8 mouse cellular contexts compared by ENCODE assay signal in the genomic region with DNA sequence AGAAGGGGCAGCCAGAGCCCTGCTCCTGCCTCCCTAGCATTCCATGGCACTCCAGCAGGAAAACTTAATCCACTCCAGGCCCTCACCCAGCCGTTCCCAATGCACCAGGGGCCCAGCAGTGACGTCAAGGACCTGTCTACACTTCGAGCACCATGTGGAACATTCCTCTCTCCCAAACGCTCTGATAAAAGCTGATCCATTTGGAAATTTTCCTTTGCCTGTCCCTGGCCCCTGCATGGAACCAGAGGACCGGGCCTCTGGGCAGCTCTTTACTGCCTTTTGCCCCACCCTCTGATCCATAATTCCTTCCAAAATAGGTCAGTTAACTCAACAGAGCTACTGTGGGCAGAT. TPM values are rescaled to one million over a fixed set of nuclear protein-coding genes. Genes with fewer than 3 reads are reported as not detected.
DNase-seq lines count a peak whose midpoint lies in the region; ATAC-seq and TF ChIP-seq lines count a peak whose summit lies in the region.

No protein-coding gene starts in this region.

- H3K9ac ChIP-seq in forebrain, embryonic 14.5 days (ENCODE audit: low read length), result no peak overlapping the region
- no peak overlapping the region for H3K9ac ChIP-seq in heart, embryonic 15.5 days
- no peak overlapping the region for H3K9ac ChIP-seq in liver, embryonic 16.5 days (ENCODE audit: low read depth, low read length)

- H3K27me3 ChIP-seq in forebrain, embryonic 10.5 days (ENCODE audit: poor library complexity, severe bottlenecking), result no peaks in the 10 kb centered on the region
- H3K27me3 ChIP-seq in forebrain, embryonic 14.5 days (replicated peaks; ENCODE audit: control insufficient read depth, insufficient read depth, low read length), result no peaks in the 10 kb centered on the region
- H3K27me3 ChIP-seq in heart, embryonic 15.5 days, result no peaks in the 10 kb centered on the region
- no peaks in the 10 kb centered on the region for H3K27me3 ChIP-seq in liver, embryonic 16.5 days (ENCODE audit: control insufficient read depth, insufficient read depth, low read depth, low read length)

- no peak for ATAC-seq in forebrain, embryonic 14.5 days
- peak; percentile 47 for ATAC-seq in heart, embryonic 15.5 days (replicated peaks; ENCODE audit: insufficient number of reproducible peaks, insufficient read depth, low FRiP score, low read depth)
- ATAC-seq in liver, embryonic 16.5 days (ENCODE audit: low read depth), result no peak

- 0 out of 2 replicates have a peak overlapping the region, but pooled peaks have one; percentile 87 for H3K27ac ChIP-seq in forebrain, embryonic 10.5 days
- no peak overlapping the region for H3K27ac ChIP-seq in forebrain, embryonic 14.5 days (ENCODE audit: low read depth, low read length)
- H3K27ac ChIP-seq in layer of hippocampus, adult 2 months, result peak overlapping the region; percentile 46; the same call in 1 of the 2 replicates
- peak overlapping the region; percentile 69 for H3K27ac ChIP-seq in heart, embryonic 15.5 days
- H3K27ac ChIP-seq in liver, embryonic 16.5 days (ENCODE audit: low read length), result peak overlapping the region; percentile 77

- H3K4me1 ChIP-seq in forebrain, embryonic 10.5 days, result peaks cover 24% of the 10 kb centered on the region
- peaks cover 5% of the 10 kb centered on the region; the same call in 1 of the 2 replicates for H3K4me1 ChIP-seq in forebrain, embryonic 14.5 days (ENCODE audit: control insufficient read depth, insufficient read depth, low read length)
- peaks cover 18% of the 10 kb centered on the region for H3K4me1 ChIP-seq in heart, embryonic 15.5 days (replicated peaks)
- H3K4me1 ChIP-seq in liver, embryonic 16.5 days (ENCODE audit: control insufficient read depth, low read depth, low read length), result peaks cover 13% of the 10 kb centered on the region

- no peak for TF ChIP-seq CTCF in layer of hippocampus, adult 2 months (conservative IDR thresholded peaks at IDR 0.05)

- DNase-seq in forebrain, embryonic 10.5 days (ENCODE audit: extremely low spot score, low spot score), result no peak
- DNase-seq in forebrain, embryonic 14.5 days (ENCODE audit: low spot score), result no peak
- no peak for DNase-seq in layer of hippocampus, adult 2 months (ENCODE audit: low spot score in 2 of 2)
- no peak for DNase-seq in layer of hippocampus, postnatal 25 days (ENCODE audit: extremely low spot score in 1 of 2, low spot score in 1 of 2)
- DNase-seq in urinary bladder, postnatal 25 days (ENCODE audit: low spot score), result no peak
- DNase-seq in T-cell, adult 2 months (ENCODE audit: low spot score), result no peak

- H3K36me3 ChIP-seq in forebrain, embryonic 10.5 days (replicated peaks), result no peaks in the 10 kb centered on the region
- no peaks in the 10 kb centered on the region for H3K36me3 ChIP-seq in forebrain, embryonic 14.5 days (ENCODE audit: control insufficient read depth, insufficient read depth, low read length)
- H3K36me3 ChIP-seq in heart, embryonic 15.5 days, result no peaks in the 10 kb centered on the region
- H3K36me3 ChIP-seq in liver, embryonic 16.5 days (ENCODE audit: control insufficient read depth, insufficient read depth), result no peaks in the 10 kb centered on the region

- WGBS in forebrain, embryonic 10.5 days, result 84% methylated on average over 5 of the region's 5 CpGs
- 82% methylated on average over 5 of the region's 5 CpGs for WGBS in forebrain, embryonic 14.5 days
- 26% methylated on average over 5 of the region's 5 CpGs for WGBS in heart, embryonic 15.5 days
- 51% methylated on average over 5 of the region's 5 CpGs for WGBS in liver, embryonic 16.5 days (ENCODE audit: insufficient replicate concordance)

- H3K4me2 ChIP-seq in forebrain, embryonic 14.5 days (ENCODE audit: low read length), result no peak overlapping the region
- 0 out of 2 replicates have a peak overlapping the region, but pooled peaks have one; percentile 61 for H3K4me2 ChIP-seq in heart, embryonic 15.5 days
- H3K4me2 ChIP-seq in liver, embryonic 16.5 days (ENCODE audit: low read depth, low read length), result no peak overlapping the region

- H3K9me3 ChIP-seq in forebrain, embryonic 10.5 days, result no peaks in the 10 kb centered on the region
- H3K9me3 ChIP-seq in forebrain, embryonic 14.5 days (replicated peaks; ENCODE audit: control insufficient read depth, low read length), result no peaks in the 10 kb centered on the region
- H3K9me3 ChIP-seq in heart, embryonic 15.5 days (replicated peaks), result no peaks in the 10 kb centered on the region
- H3K9me3 ChIP-seq in liver, embryonic 16.5 days (replicated peaks; ENCODE audit: control insufficient read depth, low read length), result no peaks in the 10 kb centered on the region

- no peak overlapping the region for H3K4me3 ChIP-seq in forebrain, embryonic 10.5 days
- H3K4me3 ChIP-seq in forebrain, embryonic 14.5 days (ENCODE audit: low read depth, low read length), result no peak overlapping the region
- H3K4me3 ChIP-seq in layer of hippocampus, adult 2 months, result no peak overlapping the region
- H3K4me3 ChIP-seq in heart, embryonic 15.5 days, result no peak overlapping the region
- no peak overlapping the region for H3K4me3 ChIP-seq in liver, embryonic 16.5 days (ENCODE audit: low read depth, low read length)

RNA-seq across cellular contexts. Expression of gene Myo7a, which starts 15.4 kb away (rescaled TPM):
- 20.1 and 20.8 TPM in 2 replicates for polyA plus RNA-seq in forebrain, embryonic 10.5 days (2016; fragmentation: Nextera tagmentation; extraction: Ambion mirVana)
- polyA plus RNA-seq in forebrain, embryonic 14.5 days (2014; fragmentation: Nextera tagmentation; extraction: Ambion mirVana), result 7.7 and 10.7 TPM in 2 replicates
- 10 to 100 TPM; 10.5 to 10.8 TPM for total RNA-seq in layer of hippocampus, adult 2 months (2021)
- total RNA-seq in layer of hippocampus, postnatal 25 days (2021), result 10 to 100 TPM in 1 of 2 experiments, 1 to 10 TPM in 1; 8.6 to 12.1 TPM
- polyA plus RNA-seq in heart, embryonic 15.5 days (2015; fragmentation: Nextera tagmentation; extraction: Ambion mirVana), result 5.1 and 7.5 TPM in 2 replicates
- polyA plus RNA-seq in liver, embryonic 16.5 days (2015; fragmentation: Nextera tagmentation; extraction: Ambion mirVana), result 9.3 and 12.1 TPM in 2 replicates

RNA-seq across cellular contexts. Expression of gene Omp, which starts 41.4 kb away (rescaled TPM):
- 0.11 and 0.19 TPM in 2 replicates for polyA plus RNA-seq in forebrain, embryonic 10.5 days (2016; fragmentation: Nextera tagmentation; extraction: Ambion mirVana)
- 0.30 and 0.32 TPM in 2 replicates for polyA plus RNA-seq in forebrain, embryonic 14.5 days (2014; fragmentation: Nextera tagmentation; extraction: Ambion mirVana)
- 1 to 10 TPM in 1 of 2 experiments, under 1 TPM in 1; 0.96 to 1.3 TPM for total RNA-seq in layer of hippocampus, adult 2 months (2021)
- total RNA-seq in layer of hippocampus, postnatal 25 days (2021), result 1 to 10 TPM; 1.0 to 1.4 TPM
- 0.08 and 0.27 TPM in 2 replicates for polyA plus RNA-seq in heart, embryonic 15.5 days (2015; fragmentation: Nextera tagmentation; extraction: Ambion mirVana)
- 0.53 and 0.76 TPM in 2 replicates for polyA plus RNA-seq in liver, embryonic 16.5 days (2015; fragmentation: Nextera tagmentation; extraction: Ambion mirVana)
